ENCODE assay signal across 16 mouse cellular contexts in genomic region chr4:63260506-63260905, GRCm38 (mm10). TPM values are rescaled to one million over a fixed set of nuclear protein-coding genes. Genes with fewer than 3 reads are reported as not detected.
A peak's percentile ranks its signal among the peaks of the same experiment; 100 is the strongest.
DNase-seq lines count a peak whose midpoint lies in the region; ATAC-seq and TF ChIP-seq lines count a peak whose summit lies in the region.
"Had no signal": no experiment of that assay in that cellular context is flagged by ENCODE, and none has a peak within 500 bp of the region (broad histone marks: within the 10 kb centered on the region; RNA-seq: fewer than 3 reads in every experiment).

No protein-coding gene starts in this region.

- TF ChIP-seq CTCF in brain, embryonic 14.5 days (IDR thresholded peaks at IDR 0.05; ENCODE audit: borderline replicate concordance, extremely low read depth, insufficient read depth, insufficient read length), result no peak

- H3K9me3 ChIP-seq in heart, embryonic 11.5 days (replicated peaks; ENCODE audit: control insufficient read depth, low read length), result no peaks in the 10 kb centered on the region
- no peaks in the 10 kb centered on the region for H3K9me3 ChIP-seq in intestine, embryonic 15.5 days
- H3K9me3 ChIP-seq: embryonic facial prominence, embryonic 15.5 days; forebrain, embryonic 13.5 days; kidney, embryonic 15.5 days; midbrain, embryonic 10.5 days had no signal

- H3K27ac ChIP-seq in heart, embryonic 11.5 days (ENCODE audit: low read depth, low read length), result peak overlapping the region; percentile 41; the same call in 1 of the 2 replicates
- no peak overlapping the region for H3K27ac ChIP-seq in intestine, embryonic 15.5 days
- H3K27ac ChIP-seq: embryonic facial prominence, embryonic 15.5 days; forebrain, embryonic 13.5 days; kidney, embryonic 15.5 days; midbrain, embryonic 10.5 days had no signal

- no peaks in the 10 kb centered on the region for H3K36me3 ChIP-seq in heart, embryonic 11.5 days (ENCODE audit: control insufficient read depth, insufficient read depth, low read length)
- peaks cover 5% of the 10 kb centered on the region; the same call in 1 of the 2 replicates for H3K36me3 ChIP-seq in intestine, embryonic 15.5 days
- H3K36me3 ChIP-seq: midbrain, embryonic 10.5 days had no signal

- 49% methylated on average over 10 of the region's 10 CpGs for WGBS in heart, embryonic 11.5 days (ENCODE audit: insufficient replicate concordance)
- 75% methylated on average over 10 of the region's 10 CpGs for WGBS in intestine, embryonic 15.5 days

- DNase-seq in heart, adult 8-10 months (ENCODE audit: low spot score), result no peak
- DNase-seq in kidney, postnatal 14 days, result peak; percentile 17
- DNase-seq in kidney, postnatal 10 days, result no peak
- peak; percentile 45 for DNase-seq in brain, embryonic 14.5 days (ENCODE audit: low read depth)
- DNase-seq in right cerebral cortex, adult 18-20 months, result no peak
- DNase-seq in frontal cortex, adult 2 months (ENCODE audit: extremely low spot score in 1 of 2, low spot score in 1 of 2), result no peak
- DNase-seq: adrenal gland, postnatal 36 days; cerebellum, postnatal 25 days; gastrocnemius, postnatal 10 days had no signal

- H3K4me2 ChIP-seq in heart, embryonic 11.5 days, result no peak overlapping the region
- H3K4me2 ChIP-seq in intestine, embryonic 15.5 days (replicated peaks), result no peak overlapping the region
- H3K4me2 ChIP-seq: embryonic facial prominence, embryonic 15.5 days; forebrain, embryonic 13.5 days; kidney, embryonic 15.5 days had no signal

- no peaks in the 10 kb centered on the region for H3K27me3 ChIP-seq in heart, embryonic 11.5 days (ENCODE audit: control insufficient read depth, insufficient read depth, low read length)
- no peaks in the 10 kb centered on the region for H3K27me3 ChIP-seq in intestine, embryonic 15.5 days (replicated peaks)
- H3K27me3 ChIP-seq: embryonic facial prominence, embryonic 15.5 days; forebrain, embryonic 13.5 days; kidney, embryonic 15.5 days had no signal

- no peak overlapping the region for H3K9ac ChIP-seq in heart, embryonic 11.5 days (ENCODE audit: low read depth, low read length)
- no peak overlapping the region for H3K9ac ChIP-seq in intestine, embryonic 15.5 days
- H3K9ac ChIP-seq: embryonic facial prominence, embryonic 15.5 days; forebrain, embryonic 13.5 days; kidney, embryonic 15.5 days had no signal

- peaks cover 18% of the 10 kb centered on the region for H3K4me1 ChIP-seq in heart, embryonic 11.5 days (ENCODE audit: control insufficient read depth, insufficient read depth, low read length)
- no peaks in the 10 kb centered on the region for H3K4me1 ChIP-seq in intestine, embryonic 15.5 days (replicated peaks)

- H3K4me3 ChIP-seq in heart, embryonic 11.5 days (ENCODE audit: low read depth, low read length), result no peak overlapping the region
- H3K4me3 ChIP-seq in intestine, embryonic 15.5 days (replicated peaks), result no peak overlapping the region
- H3K4me3 ChIP-seq: embryonic facial prominence, embryonic 15.5 days; forebrain, embryonic 13.5 days; kidney, embryonic 15.5 days; midbrain, embryonic 10.5 days had no signal

- TF ChIP-seq POLR2A in brain, embryonic 14.5 days (IDR thresholded peaks at IDR 0.05; ENCODE audit: borderline replicate concordance, extremely low read depth, insufficient read depth, insufficient read length, poor library complexity, severe bottlenecking), result no peak

- peak; percentile 64 for ATAC-seq in heart, embryonic 11.5 days (replicated peaks; ENCODE audit: insufficient number of reproducible peaks, low FRiP score, low TSS enrichment)
- peak; percentile 60 for ATAC-seq in intestine, embryonic 15.5 days
- ATAC-seq: forebrain, embryonic 13.5 days; hindbrain, embryonic 16.5 days had no signal

RNA-seq across cellular contexts. Expression of gene Col27a1, which starts 46.7 kb away (rescaled TPM):
- polyA plus RNA-seq in heart, embryonic 11.5 days (2014; fragmentation: Nextera tagmentation; extraction: Ambion mirVana), result 3.3 and 3.4 TPM in 2 replicates
- 1 to 10 TPM; 1.1 to 1.5 (median 1.4) TPM for total RNA-seq in heart, adult 8-10 months (2022)
- polyA plus RNA-seq in brain, embryonic 14.5 days (2012; rRNA removed), result 5.7 and 6.5 TPM in 2 replicates
- polyA plus RNA-seq in intestine, embryonic 15.5 days (2015; fragmentation: Nextera tagmentation; extraction: Ambion mirVana), result 13.1 and 13.3 TPM in 2 replicates
- 6.6 and 8.0 TPM in 2 replicates for polyA plus RNA-seq in frontal cortex, adult 2 months (2012; rRNA removed)

Comparison
In these comparisons a context has a peak if more than half of its experiments do, and no peak if none do; other contexts are left out.
1. DNase-seq: peak in kidney, postnatal 14 days (single experiment) and brain, embryonic 14.5 days (single experiment); none in heart, adult 8-10 months (single experiment), kidney, postnatal 10 days (single experiment), right cerebral cortex, adult 18-20 months (single experiment) and frontal cortex, adult 2 months (0 of 2).